Mouse (Mus musculus): ENCODE results near the gene Cd24a. TPM values are rescaled to one million over a fixed set of nuclear protein-coding genes. Genes with fewer than 3 reads are reported as not detected.

Cd24a gene
- polyA plus RNA-seq, 1 experiment from 2014 or later: 740 TPM

DNA sequence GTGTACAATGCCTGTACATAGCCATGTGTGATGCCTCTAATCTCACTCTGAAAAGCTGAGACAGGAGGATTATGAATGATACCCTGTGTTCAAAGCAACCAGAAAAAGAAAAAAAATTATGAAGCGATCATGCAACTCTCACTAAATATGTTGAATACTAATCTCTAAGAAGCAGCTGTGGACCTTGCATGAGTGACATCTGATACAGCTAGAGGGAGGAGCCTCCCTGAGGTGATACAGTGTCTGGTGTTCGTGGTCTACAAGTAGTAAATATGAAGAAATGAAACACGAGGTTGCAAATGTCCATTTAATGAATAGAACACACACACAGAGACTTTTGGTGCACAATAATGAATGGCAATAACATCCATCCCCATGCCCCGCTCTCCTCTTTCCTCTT lies 52.5 kb downstream of the Cd24a start:
- 75% methylated on average over 4 of the region's 4 CpGs for WGBS
- Histone ChIP-seq H3K27me3 (replicated peaks) (no peaks in the 10 kb centered on the region), H3K4me3 (replicated peaks) (no peak overlapping the region), H3K9me3 (replicated peaks) (no peaks in the 10 kb centered on the region), H3K4me1 (peaks cover 13% of the 10 kb centered on the region), H3K27ac (replicated peaks) (no peak overlapping the region), H3K4me2 (no peak overlapping the region), H3K9ac (replicated peaks) (no peak overlapping the region), H3K36me3 (no peaks in the 10 kb centered on the region)
- no peak for ATAC-seq (ENCODE audit: low FRiP score)

DNA sequence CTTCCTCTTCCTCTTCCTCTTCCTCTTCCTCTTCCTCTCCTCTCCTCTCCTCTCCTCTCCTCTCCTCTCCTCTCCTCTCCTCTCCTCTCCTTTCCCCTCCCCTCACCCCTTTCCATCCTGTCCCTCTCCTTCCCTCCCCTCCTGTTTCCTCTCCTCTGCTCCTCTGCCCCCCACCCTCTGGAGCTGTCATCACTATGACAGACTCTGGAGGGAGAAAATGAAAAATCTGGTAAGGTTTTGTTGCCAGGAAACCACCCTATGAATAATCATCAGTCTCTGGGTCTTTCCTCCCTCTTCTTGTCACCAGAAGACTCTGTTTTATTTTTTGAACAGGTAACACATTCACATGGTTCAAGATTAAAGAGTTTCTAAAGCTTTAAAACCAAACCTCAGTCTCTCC lies 53.0 kb downstream of the Cd24a start:
- no peak for ATAC-seq (ENCODE audit: low FRiP score)

DNA sequence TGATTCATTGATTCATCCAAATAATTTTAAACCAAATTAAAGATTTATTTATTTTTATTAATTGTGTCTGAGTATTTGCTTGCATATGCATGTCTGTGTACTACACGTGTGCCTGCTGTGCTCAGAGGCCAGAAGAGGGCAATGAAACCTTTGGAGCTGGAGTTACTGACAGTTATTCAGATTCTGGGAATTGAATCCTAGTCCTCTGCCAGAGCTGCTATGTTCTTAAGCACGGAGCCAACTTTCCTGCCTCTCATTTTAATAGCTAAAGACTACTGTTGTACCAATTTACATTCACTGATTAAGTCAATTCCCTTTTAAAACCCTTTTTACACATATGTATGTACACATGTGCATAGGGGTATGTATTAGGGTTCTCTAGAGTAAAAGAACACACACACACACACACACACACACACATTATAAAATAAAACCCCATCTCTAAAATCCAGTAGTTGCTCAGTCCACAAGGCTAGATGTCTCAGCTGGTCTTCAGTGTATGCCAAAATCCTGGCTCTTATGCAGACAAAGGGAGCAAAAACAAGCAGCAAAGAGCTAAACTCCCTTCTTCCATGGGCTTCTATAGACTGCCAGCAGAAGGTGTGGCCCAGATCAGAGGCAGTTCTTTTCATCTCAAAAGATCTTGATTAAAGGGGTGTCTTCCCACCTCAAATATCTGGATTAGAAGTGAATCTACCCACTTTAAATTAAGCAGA lies 53.7 kb downstream of the Cd24a start:
- Histone ChIP-seq H3K4me2 (no peak overlapping the region), H3K27ac (replicated peaks) (no peak overlapping the region), H3K36me3 (no peaks in the 10 kb centered on the region), H3K9me3 (replicated peaks) (no peaks in the 10 kb centered on the region), H3K27me3 (replicated peaks) (no peaks in the 10 kb centered on the region), H3K9ac (replicated peaks) (no peak overlapping the region), H3K4me1 (peaks cover 8% of the 10 kb centered on the region), H3K4me3 (replicated peaks) (no peak overlapping the region)
- no peak for ATAC-seq (ENCODE audit: low FRiP score)
- 33% methylated on average over 2 of the region's 2 CpGs for WGBS

More for the DNA sequence above, 53.0 kb downstream of the Cd24a start:
- H3K36me3 ChIP-seq: no peaks in the 10 kb centered on the region
- no peak overlapping the region for H3K4me3 ChIP-seq (replicated peaks)
- no peak overlapping the region for H3K27ac ChIP-seq (replicated peaks)
- H3K27me3 ChIP-seq (replicated peaks): no peaks in the 10 kb centered on the region
- no peaks in the 10 kb centered on the region for H3K9me3 ChIP-seq (replicated peaks)
- H3K9ac ChIP-seq (replicated peaks): no peak overlapping the region
- H3K4me2 ChIP-seq: no peak overlapping the region
- H3K4me1 ChIP-seq: peaks cover 9% of the 10 kb centered on the region

DNA sequence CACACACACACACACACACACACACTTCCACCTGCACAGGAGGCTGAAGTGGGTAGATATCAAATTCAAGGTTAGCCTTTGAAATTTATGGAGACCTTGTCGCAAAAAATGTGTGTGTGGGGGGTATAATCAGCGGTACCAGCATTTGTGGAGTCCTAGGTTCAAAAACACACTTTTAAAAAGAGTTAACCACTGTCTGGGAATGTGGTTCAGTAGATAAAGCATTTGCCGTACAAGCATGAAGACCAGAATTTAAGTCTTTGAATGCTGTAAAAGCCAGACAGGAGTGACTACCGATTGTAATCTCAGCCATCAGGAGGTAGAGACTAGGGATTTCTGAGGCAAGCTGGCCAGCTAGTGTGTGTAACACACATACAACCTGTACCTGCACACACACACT lies 55.0 kb downstream of the Cd24a start:
- Histone ChIP-seq H3K9ac (replicated peaks) (no peak overlapping the region), H3K9me3 (replicated peaks) (no peaks in the 10 kb centered on the region), H3K36me3 (no peaks in the 10 kb centered on the region), H3K4me2 (no peak overlapping the region), H3K4me1 (peaks cover 8% of the 10 kb centered on the region), H3K4me3 (replicated peaks) (no peak overlapping the region), H3K27ac (replicated peaks) (no peak overlapping the region), H3K27me3 (replicated peaks) (no peaks in the 10 kb centered on the region)
- 84% methylated on average over 4 of the region's 4 CpGs for WGBS
- no peak for ATAC-seq (ENCODE audit: low FRiP score)

Other genes with a start within 250 kb of the Cd24a start
- 2.5 and 2.9 TPM in 2 replicates for gene Bend3, start 99.5 kb upstream of the Cd24a start, polyA plus RNA-seq (2015; fragmentation: Nextera tagmentation; extraction: Ambion mirVana)
- 17.6 and 25.6 TPM in 2 replicates for gene Gm9803, start 54.2 kb upstream of the Cd24a start, polyA plus RNA-seq (2015; fragmentation: Nextera tagmentation; extraction: Ambion mirVana)
- 69.5 and 72.1 TPM in 2 replicates for gene 1700021F05Rik, start 37.3 kb upstream of the Cd24a start, polyA plus RNA-seq (2015; fragmentation: Nextera tagmentation; extraction: Ambion mirVana)